Mouse (Mus musculus): ENCODE results near the gene Tlr2. TPM values are rescaled to one million over a fixed set of nuclear protein-coding genes. Genes with fewer than 3 reads are reported as not detected.

The Tlr2 gene
- polyA plus RNA-seq, 1 experiment = 10.0 TPM

DNA sequence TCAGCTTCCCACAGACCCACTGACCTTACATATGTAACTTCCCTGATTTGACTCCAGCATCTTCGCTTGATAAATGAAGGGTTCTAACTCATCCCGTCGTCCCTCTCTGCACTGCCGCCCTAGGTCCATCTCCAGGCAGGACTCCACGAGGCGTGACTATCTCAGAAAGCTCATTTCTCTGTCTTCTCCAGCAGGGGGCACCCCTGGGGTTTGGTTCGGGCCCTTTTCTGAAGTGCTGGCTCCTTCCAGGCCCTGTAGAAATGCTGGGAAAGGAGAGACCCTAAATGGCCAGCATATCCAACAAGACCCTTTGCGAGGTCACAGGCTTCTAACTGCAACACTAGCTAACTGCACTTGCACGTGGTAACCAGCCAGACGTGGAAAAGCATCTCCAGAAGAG lies 43.7 kb downstream of the Tlr2 start:
- WGBS = 6% methylated on average over 10 of the region's 10 CpGs
- peak; percentile 56 for DNase-seq
- Histone ChIP-seq H3K4me1 (ENCODE audit: control insufficient read depth, insufficient read depth, low read length) (no peaks in the 10 kb centered on the region), H3K4me3 (replicated peaks; ENCODE audit: extremely low read depth, low read depth, low read length) (no peak overlapping the region)
- TF ChIP-seq POLR2A (IDR thresholded peaks at IDR 0.05; ENCODE audit: borderline replicate concordance, extremely low read depth, low read depth, low read length) = no peak
- TF ChIP-seq CTCF (IDR thresholded peaks at IDR 0.05; ENCODE audit: insufficient read depth, low read length) = peak; percentile 51

- H3K4me3 ChIP-seq (replicated peaks; ENCODE audit: extremely low read depth, low read depth, low read length) = no peak overlapping the region
- WGBS = 63% methylated on average over 6 of the region's 6 CpGs
- TF ChIP-seq CTCF (IDR thresholded peaks at IDR 0.05; ENCODE audit: insufficient read depth, low read length) = no peak
- no peak for TF ChIP-seq POLR2A (IDR thresholded peaks at IDR 0.05; ENCODE audit: borderline replicate concordance, extremely low read depth, low read depth, low read length)
- DNase-seq = no peak
- H3K4me1 ChIP-seq (ENCODE audit: control insufficient read depth, insufficient read depth, low read length) = no peaks in the 10 kb centered on the region
Measured at GRCm38 (mm10) chr3:83797098-83797497, 44.5 kb downstream of the Tlr2 start.

DNA sequence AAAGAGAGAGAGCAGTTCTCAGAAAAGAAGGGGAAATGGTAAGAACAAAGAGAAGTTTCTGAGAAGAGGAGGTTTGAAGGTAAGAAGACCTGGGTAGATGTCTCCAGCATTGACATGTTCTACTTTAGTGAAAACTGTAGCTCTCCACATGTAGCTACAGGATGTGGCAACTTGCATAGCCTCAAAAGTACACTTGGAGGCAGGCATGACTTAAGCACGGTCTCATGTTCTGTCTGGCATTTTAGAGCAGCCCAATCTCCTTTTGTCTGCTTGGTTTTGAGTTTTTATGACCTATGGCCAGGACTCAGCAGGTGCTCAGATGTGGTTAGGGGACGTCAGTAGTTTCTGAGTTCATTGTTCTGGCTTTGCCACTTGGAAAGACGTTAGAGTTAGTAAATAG lies 50.1 kb downstream of the Tlr2 start:
- no peak for DNase-seq
- no peak overlapping the region for H3K4me3 ChIP-seq (replicated peaks; ENCODE audit: extremely low read depth, low read depth, low read length)
- peaks cover 3% of the 10 kb centered on the region; the same call in 1 of the 2 replicates for H3K4me1 ChIP-seq (ENCODE audit: control insufficient read depth, insufficient read depth, low read length)
- WGBS = 79% methylated on average over 3 of the region's 3 CpGs
- no peak for TF ChIP-seq CTCF (IDR thresholded peaks at IDR 0.05; ENCODE audit: insufficient read depth, low read length)
- TF ChIP-seq POLR2A (IDR thresholded peaks at IDR 0.05; ENCODE audit: borderline replicate concordance, extremely low read depth, low read depth, low read length) = no peak

- peak overlapping the region; percentile 17 for H3K4me3 ChIP-seq (replicated peaks; ENCODE audit: extremely low read depth, low read depth, low read length)
- no peak for TF ChIP-seq CTCF (IDR thresholded peaks at IDR 0.05; ENCODE audit: insufficient read depth, low read length)
- TF ChIP-seq POLR2A (IDR thresholded peaks at IDR 0.05; ENCODE audit: borderline replicate concordance, extremely low read depth, low read depth, low read length) = no peak
- 3% methylated on average over 44 of the region's 44 CpGs for WGBS
- DNase-seq = no peak
- peaks cover 3% of the 10 kb centered on the region; the same call in 1 of the 2 replicates for H3K4me1 ChIP-seq (ENCODE audit: control insufficient read depth, insufficient read depth, low read length)
Measured at GRCm38 (mm10) chr3:83789651-83790451, 51.7 kb downstream of the Tlr2 start.

GRCm38 (mm10) chr3:83787776-83788305 lies 53.7 kb downstream of the Tlr2 start:
- DNase-seq = no peak
- 89% methylated on average over 7 of the region's 7 CpGs for WGBS

DNA sequence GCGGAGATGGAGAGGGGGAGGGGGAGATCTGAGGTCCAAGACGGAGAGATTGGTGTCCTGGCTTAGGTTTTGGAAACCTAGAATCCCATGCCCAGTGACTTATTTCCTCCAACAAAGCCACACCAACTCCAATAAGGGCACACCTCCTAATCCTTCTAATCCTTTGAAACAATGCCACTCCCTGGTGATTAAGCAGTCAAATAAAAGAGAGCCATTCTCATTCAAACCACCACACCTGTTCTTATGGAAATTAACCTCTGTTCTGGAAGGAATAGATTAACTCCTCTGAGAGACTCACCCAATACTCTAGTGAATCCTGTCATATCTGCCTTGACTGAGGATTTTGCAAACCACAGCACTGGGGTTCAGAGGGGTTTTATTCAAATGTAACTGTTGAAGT lies 54.5 kb downstream of the Tlr2 start:
- no peak overlapping the region for H3K4me3 ChIP-seq (replicated peaks; ENCODE audit: extremely low read depth, low read depth, low read length)
- WGBS = 88% methylated on average over 2 of the region's 2 CpGs
- TF ChIP-seq CTCF (IDR thresholded peaks at IDR 0.05; ENCODE audit: insufficient read depth, low read length) = no peak
- peaks cover 3% of the 10 kb centered on the region; the same call in 1 of the 2 replicates for H3K4me1 ChIP-seq (ENCODE audit: control insufficient read depth, insufficient read depth, low read length)
- no peak for DNase-seq

More at GRCm38 (mm10) chr3:83787776-83788305, 53.7 kb downstream of the Tlr2 start:
- no peak for TF ChIP-seq CTCF (IDR thresholded peaks at IDR 0.05; ENCODE audit: insufficient read depth, low read length)
- TF ChIP-seq POLR2A (IDR thresholded peaks at IDR 0.05; ENCODE audit: borderline replicate concordance, extremely low read depth, low read depth, low read length) = no peak
- Histone ChIP-seq H3K4me1 (ENCODE audit: control insufficient read depth, insufficient read depth, low read length) (peaks cover 3% of the 10 kb centered on the region; the same call in 1 of the 2 replicates), H3K4me3 (replicated peaks; ENCODE audit: extremely low read depth, low read depth, low read length) (no peak overlapping the region)

Other genes with a start within 250 kb of the Tlr2 start
- gene Sfrp2, start 75.4 kb downstream of the Tlr2 start, polyA plus RNA-seq (2012; rRNA removed) = 33.1 and 48.9 TPM in 2 replicates
- 21.3 and 24.5 TPM in 2 replicates for gene Tmem131l, start 198.4 kb upstream of the Tlr2 start, polyA plus RNA-seq (2012; rRNA removed)